Mouse (Mus musculus) heart, embryonic 15.5 days (tissue): Measurements from ENCODE around the gene Osbpl11. TPM values are rescaled to one million over a fixed set of nuclear protein-coding genes. Genes with fewer than 3 reads are reported as not detected.
A peak's percentile ranks its signal among the peaks of the same experiment; 100 is the strongest.
"Not testable (repeated sequence)": the region's sequence is repeated elsewhere in the genome, so short reads cannot be mapped to it uniquely, and the experiment has no call there.

Experiments
- ATAC-seq: fragments of 200-750 bp; cut with Nextera tagmentation; replicated peaks from 2 replicates; pipeline ENCODE4 v1.8.0; 2017; ENCODE audit warnings: low read depth, moderate TSS enrichment; ENCODE audit not compliant: insufficient number of reproducible peaks, insufficient read depth, low FRiP score
- H3K27ac ChIP-seq: fragments of 300-500 bp; sonication (generic); 2 replicates; pipeline ENCODE4 v1.5.1; 2015; ENCODE audit warnings: mild to moderate bottlenecking, inconsistent platforms
- H3K27me3 ChIP-seq: fragments of 300-500 bp; sonication (generic); 2 replicates; pipeline ENCODE4 v1.6.1; 2015; ENCODE audit warnings: inconsistent platforms
- H3K36me3 ChIP-seq: fragments of 300-500 bp; sonication (generic); 2 replicates; pipeline ENCODE4 v1.6.1; 2015; ENCODE audit warnings: mild to moderate bottlenecking, inconsistent platforms
- H3K4me1 ChIP-seq: fragments of 300-500 bp; sonication (generic); replicated peaks from 2 replicates; pipeline ENCODE4 v1.6.1; 2015; ENCODE audit warnings: inconsistent platforms
- H3K4me2 ChIP-seq: fragments of 300-500 bp; sonication (generic); 2 replicates; pipeline ENCODE4 v1.6.1; 2015; ENCODE audit warnings: inconsistent platforms, mild to moderate bottlenecking, moderate library complexity
- H3K4me3 ChIP-seq: fragments of 300-500 bp; sonication (generic); 2 replicates; pipeline ENCODE4 v1.5.1; 2015; ENCODE audit warnings: mild to moderate bottlenecking, inconsistent platforms
- H3K9ac ChIP-seq: fragments of 300-500 bp; sonication (generic); 2 replicates; pipeline ENCODE4 v1.6.1; 2015; ENCODE audit warnings: mild to moderate bottlenecking, inconsistent platforms
- H3K9me3 ChIP-seq: fragments of 300-500 bp; sonication (generic); replicated peaks from 2 replicates; pipeline ENCODE4 v1.6.1; 2016; ENCODE audit warnings: inconsistent platforms
- WGBS: fragments of 180-500 bp; shearing (Covaris S2); methylation state at CpG from one replicate; pipeline ENCODE4 v1.1.7; 2015; ENCODE audit warnings: mixed read lengths; 5-methylcytosine and 5-hydroxymethylcytosine counted together
- polyA plus RNA-seq: library from polyadenylated mRNA; unstranded; fragments of >200 nt; fragmentation: Nextera tagmentation; extraction: Ambion mirVana; gene quantifications from 2 replicates; pipeline ENCODE4 v1.2.1, GENCODE M21; 2015

Gene Osbpl11
- polyA plus RNA-seq, 1 experiment from 2014 or later, result 14.2 TPM

GRCm38 (mm10) chr16:33159363-33159762 lies 25.5 kb upstream of the Osbpl11 start:
- H3K36me3 ChIP-seq, result no peaks in the 10 kb centered on the region
- H3K9me3 ChIP-seq, result no peaks in the 10 kb centered on the region
- no peak overlapping the region for H3K9ac ChIP-seq
- H3K4me3 ChIP-seq, result no peak overlapping the region
- 81% methylated on average over 2 of the region's 2 CpGs for WGBS
- H3K4me2 ChIP-seq, result no peak overlapping the region
- no peak overlapping the region for H3K27ac ChIP-seq
- no peaks in the 10 kb centered on the region for H3K27me3 ChIP-seq
- ATAC-seq, result no peak
- peaks cover 8% of the 10 kb centered on the region; the same call in 1 of the 2 replicates for H3K4me1 ChIP-seq

- no peaks in the 10 kb centered on the region for H3K9me3 ChIP-seq
- no peak overlapping the region for H3K9ac ChIP-seq
- H3K27me3 ChIP-seq, result no peaks in the 10 kb centered on the region
- H3K27ac ChIP-seq, result peak overlapping the region; percentile 81
- ATAC-seq, result peak; percentile 68; the same call in 1 of the 2 replicates
- WGBS, result 54% methylated on average over 13 of the region's 13 CpGs
- H3K4me1 ChIP-seq, result peaks cover 8% of the 10 kb centered on the region; the same call in 1 of the 2 replicates
- no peak overlapping the region for H3K4me3 ChIP-seq
- H3K36me3 ChIP-seq, result no peaks in the 10 kb centered on the region
- H3K4me2 ChIP-seq, result no peak overlapping the region
These were observed 21.4 kb upstream of the Osbpl11 start for GRCm38 (mm10) chr16:33163330-33164090.

- H3K9me3 ChIP-seq, H3K27me3 ChIP-seq, H3K27ac ChIP-seq, H3K9ac ChIP-seq, H3K36me3 ChIP-seq, H3K4me3 ChIP-seq, ATAC-seq, H3K4me1 ChIP-seq, H3K4me2 ChIP-seq: not testable (repeated sequence)
- WGBS, result 64% methylated on average over 6 of the region's 6 CpGs
These were observed 18.6 kb upstream of the Osbpl11 start for GRCm38 (mm10) chr16:33166284-33166683.

GRCm38 (mm10) chr16:33167537-33167936 lies 17.3 kb upstream of the Osbpl11 start:
- H3K27me3 ChIP-seq, result no peaks in the 10 kb centered on the region
- no peak overlapping the region for H3K27ac ChIP-seq
- peaks cover 8% of the 10 kb centered on the region; the same call in 1 of the 2 replicates for H3K4me1 ChIP-seq
- H3K4me3 ChIP-seq, result no peak overlapping the region
- ATAC-seq, result no peak
- H3K9me3 ChIP-seq, result no peaks in the 10 kb centered on the region
- WGBS, result 42% methylated on average over 5 of the region's 5 CpGs
- no peak overlapping the region for H3K9ac ChIP-seq
- H3K4me2 ChIP-seq, result no peak overlapping the region
- H3K36me3 ChIP-seq, result no peaks in the 10 kb centered on the region

- H3K9ac ChIP-seq, result no peak overlapping the region
- H3K27ac ChIP-seq, result no peak overlapping the region
- no peaks in the 10 kb centered on the region for H3K9me3 ChIP-seq
- no peak overlapping the region for H3K4me3 ChIP-seq
- no peaks in the 10 kb centered on the region for H3K36me3 ChIP-seq
- H3K4me1 ChIP-seq, result no peaks in the 10 kb centered on the region
- H3K4me2 ChIP-seq, result no peak overlapping the region
- WGBS, result 64% methylated on average over 8 of the region's 8 CpGs
- H3K27me3 ChIP-seq, result no peaks in the 10 kb centered on the region
- no peak for ATAC-seq
These were observed 15.3 kb upstream of the Osbpl11 start for GRCm38 (mm10) chr16:33169471-33170034.

GRCm38 (mm10) chr16:33170716-33171587 lies 13.9 kb upstream of the Osbpl11 start:
- Histone ChIP-seq H3K4me2 (no peak overlapping the region), H3K27ac (no peak overlapping the region), H3K9ac (no peak overlapping the region), H3K4me1 (no peaks in the 10 kb centered on the region), H3K4me3 (no peak overlapping the region), H3K36me3 (no peaks in the 10 kb centered on the region), H3K27me3 (no peaks in the 10 kb centered on the region), H3K9me3 (no peaks in the 10 kb centered on the region)
- ATAC-seq, result no peak
- WGBS, result 65% methylated on average over 9 of the region's 9 CpGs

GRCm38 (mm10) chr16:33171800-33172199 lies 13.1 kb upstream of the Osbpl11 start:
- no peak for ATAC-seq
- 77% methylated on average over 6 of the region's 6 CpGs for whole genome bisulfite sequencing

GRCm38 (mm10) chr16:33173151-33173550 lies 11.7 kb upstream of the Osbpl11 start:
- WGBS, result 68% methylated on average over 5 of the region's 5 CpGs
- no peaks in the 10 kb centered on the region for H3K36me3 ChIP-seq
- ATAC-seq, result no peak
- H3K4me3 ChIP-seq, result no peak overlapping the region
- H3K4me1 ChIP-seq, result peaks cover 1% of the 10 kb centered on the region
- H3K9me3 ChIP-seq, result no peaks in the 10 kb centered on the region
- H3K27me3 ChIP-seq, result no peaks in the 10 kb centered on the region
- no peak overlapping the region for H3K4me2 ChIP-seq
- H3K27ac ChIP-seq, result no peak overlapping the region
- H3K9ac ChIP-seq, result no peak overlapping the region

More at GRCm38 (mm10) chr16:33171800-33172199, 13.1 kb upstream of the Osbpl11 start:
- H3K36me3 ChIP-seq, result no peaks in the 10 kb centered on the region
- H3K9me3 ChIP-seq, result no peaks in the 10 kb centered on the region
- H3K4me2 ChIP-seq, result no peak overlapping the region
- H3K4me1 ChIP-seq, result no peaks in the 10 kb centered on the region
- H3K27me3 ChIP-seq, result no peaks in the 10 kb centered on the region
- no peak overlapping the region for H3K4me3 ChIP-seq
- H3K9ac ChIP-seq, result no peak overlapping the region
- H3K27ac ChIP-seq, result no peak overlapping the region

- no peak for ATAC-seq
- Histone ChIP-seq H3K27ac (no peak overlapping the region), H3K9me3 (no peaks in the 10 kb centered on the region), H3K4me2 (no peak overlapping the region), H3K9ac (no peak overlapping the region), H3K4me3 (no peak overlapping the region), H3K36me3 (no peaks in the 10 kb centered on the region), H3K4me1 (peaks cover 8% of the 10 kb centered on the region), H3K27me3 (no peaks in the 10 kb centered on the region)
These were observed 10.2 kb upstream of the Osbpl11 start for GRCm38 (mm10) chr16:33174695-33175094.

- WGBS, result 83% methylated on average over 5 of the region's 5 CpGs
- H3K4me1 ChIP-seq, H3K36me3 ChIP-seq, H3K4me2 ChIP-seq, H3K27me3 ChIP-seq, H3K9me3 ChIP-seq, ATAC-seq, H3K27ac ChIP-seq, H3K9ac ChIP-seq, H3K4me3 ChIP-seq: not testable (repeated sequence)
These were observed 8.0 kb upstream of the Osbpl11 start for GRCm38 (mm10) chr16:33176831-33177230.

GRCm38 (mm10) chr16:33177722-33178121 lies 7.1 kb upstream of the Osbpl11 start:
- Histone ChIP-seq H3K27ac (no peak overlapping the region), H3K9ac (no peak overlapping the region), H3K27me3 (no peaks in the 10 kb centered on the region), H3K4me3 (no peak overlapping the region), H3K36me3 (no peaks in the 10 kb centered on the region), H3K9me3 (no peaks in the 10 kb centered on the region), H3K4me2 (no peak overlapping the region), H3K4me1 (peaks cover 8% of the 10 kb centered on the region)
- 82% methylated on average over 4 of the region's 4 CpGs for WGBS
- ATAC-seq, result no peak
